Mouse (Mus musculus) ES-E14 (cell line): ENCODE results near the gene Rpl10-ps3.

ENCODE experiments used
- HCFC1 ChIP-seq: IDR thresholded peaks from 2 replicates; pipeline ENCODE4 v1.6.1; 2012; ENCODE audit warnings: low read length, inconsistent platforms, borderline replicate concordance; ENCODE audit not compliant: insufficient read depth
- ZC3H11A ChIP-seq: IDR thresholded peaks from 2 replicates; pipeline ENCODE4 v1.6.1; 2012; ENCODE audit warnings: low read depth, mild to moderate bottlenecking, inconsistent platforms, low read length, borderline replicate concordance

DNA sequence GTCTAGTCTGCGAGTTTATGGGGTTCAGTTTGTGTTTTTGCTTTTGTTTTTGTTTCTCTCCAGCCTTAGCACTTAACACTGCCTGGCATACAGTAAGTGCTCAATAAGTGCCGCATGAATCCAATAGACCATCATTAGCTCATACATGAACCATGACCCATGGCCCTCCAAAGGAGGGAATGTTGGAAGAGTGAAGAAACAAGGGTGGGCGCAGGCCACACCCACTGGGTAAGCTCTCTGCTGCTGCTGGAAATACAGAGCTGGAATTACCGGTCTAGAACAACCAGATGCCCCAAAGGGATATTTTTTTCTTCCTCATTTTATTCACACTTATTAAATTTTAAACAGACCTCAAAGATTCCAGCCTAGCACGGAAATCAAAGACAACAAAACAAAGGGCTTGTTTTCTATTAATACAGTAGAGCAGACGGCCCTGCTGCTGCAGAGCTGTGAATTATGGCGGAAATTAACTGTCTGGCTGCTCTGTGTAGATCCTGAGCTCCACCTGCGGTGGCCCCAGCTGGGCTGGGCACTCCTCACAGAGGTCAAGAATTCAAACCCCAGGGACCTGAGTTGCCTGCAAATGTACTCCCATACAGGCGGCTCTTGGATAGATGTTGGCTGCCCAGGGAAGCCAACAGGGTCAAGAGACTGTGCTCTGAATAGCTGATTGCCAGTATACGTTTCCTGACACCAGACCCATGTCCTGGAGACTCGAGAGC lies 20.5 kb upstream of the Rpl10-ps3 start:
- TF ChIP-seq HCFC1 (no peak), ZC3H11A (no peak)
